Mouse (Mus musculus) forebrain, embryonic 11.5 days (tissue): ENCODE results near the gene Galnt12. TPM values are rescaled to one million over a fixed set of nuclear protein-coding genes. Genes with fewer than 3 reads are reported as not detected.

Source experiments
- ATAC-seq: fragments of 200-750 bp; cut with Nextera tagmentation; replicated peaks from 2 replicates; pipeline ENCODE4 v1.8.0; 2017; ENCODE audit warnings: moderate TSS enrichment; ENCODE audit not compliant: low FRiP score
- DNase-seq: peaks from one replicate; pipeline ENCODE4 v3.0.0-alpha.2; 2017; ENCODE audit warnings: low spot score
- H3K27ac ChIP-seq: fragments of 300-500 bp; sonication (generic); 2 replicates; pipeline ENCODE4 v1.5.1; 2014; ENCODE audit warnings: low read depth, low read length
- H3K27me3 ChIP-seq: fragments of 300-500 bp; sonication (generic); 2 replicates; pipeline ENCODE4 v1.6.1; 2014; ENCODE audit warnings: mild to moderate bottlenecking, low read length, mixed read lengths; ENCODE audit not compliant: control insufficient read depth, insufficient read depth
- H3K36me3 ChIP-seq: fragments of 300-500 bp; sonication (generic); 2 replicates; pipeline ENCODE4 v1.6.1; 2014; ENCODE audit warnings: mild to moderate bottlenecking, low read length, moderate library complexity, mixed read lengths; ENCODE audit not compliant: control insufficient read depth, insufficient read depth
- H3K4me1 ChIP-seq: fragments of 300-500 bp; sonication (generic); replicated peaks from 2 replicates; pipeline ENCODE4 v1.6.1; 2014; ENCODE audit warnings: low read length, mixed read lengths; ENCODE audit not compliant: control insufficient read depth, insufficient read depth
- H3K4me2 ChIP-seq: fragments of 300-500 bp; sonication (generic); 2 replicates; pipeline ENCODE4 v1.6.1; 2014; ENCODE audit warnings: low read depth, mild to moderate bottlenecking, low read length, moderate library complexity, mixed read lengths; ENCODE audit not compliant: severe bottlenecking
- H3K4me3 ChIP-seq: fragments of 300-500 bp; sonication (generic); 2 replicates; pipeline ENCODE4 v1.5.1; 2014; ENCODE audit warnings: low read depth, low read length
- H3K9ac ChIP-seq: fragments of 300-500 bp; sonication (generic); 2 replicates; pipeline ENCODE4 v1.6.1; 2014; ENCODE audit warnings: low read length
- H3K9me3 ChIP-seq: fragments of 300-500 bp; sonication (generic); 2 replicates; pipeline ENCODE4 v1.6.1; 2016; ENCODE audit warnings: low read length, mixed read lengths; ENCODE audit not compliant: control insufficient read depth
- WGBS: fragments of 180-500 bp; shearing (Covaris S2); extraction: QIAGEN DNeasy Blood & Tissue Kit; methylation state at CpG from one replicate; pipeline ENCODE4 v1.1.7; 2014; 5-methylcytosine and 5-hydroxymethylcytosine counted together
- polyA plus RNA-seq: library from polyadenylated mRNA; unstranded; fragments of >200 nt; fragmentation: Nextera tagmentation; extraction: Ambion mirVana; gene quantifications from 2 replicates; pipeline ENCODE4 v1.2.1, GENCODE M21; 2014

Galnt12 gene
- polyA plus RNA-seq, 1 experiment from 2014 or later, result 12.4 TPM

DNA sequence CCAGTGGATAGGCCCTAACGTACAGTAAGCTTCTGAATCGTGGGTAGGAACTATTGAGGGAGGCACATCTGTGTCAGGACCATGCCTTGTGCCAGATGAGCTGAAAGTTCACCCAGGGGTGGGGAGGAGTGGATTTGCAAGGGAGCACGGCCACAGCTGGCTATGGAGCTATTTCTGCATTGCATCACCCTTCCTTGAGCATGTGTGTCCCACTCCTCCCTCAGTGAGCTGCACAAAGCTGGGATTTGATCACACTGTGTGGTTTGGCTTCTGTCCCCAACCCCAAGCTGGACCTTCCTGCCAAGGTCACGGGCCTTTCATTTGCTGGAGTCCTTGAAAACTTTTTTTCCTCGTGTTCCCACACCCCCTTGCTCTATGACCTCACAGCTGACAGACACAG lies 45.8 kb downstream of the Galnt12 start:
- WGBS, result 77% methylated on average over 5 of the region's 5 CpGs
- Histone ChIP-seq H3K27ac (no peak overlapping the region), H3K4me3 (no peak overlapping the region), H3K36me3 (no peaks in the 10 kb centered on the region), H3K9ac (no peak overlapping the region), H3K4me1 (no peaks in the 10 kb centered on the region; the same call in 1 of the 2 replicates), H3K27me3 (no peaks in the 10 kb centered on the region), H3K9me3 (no peaks in the 10 kb centered on the region), H3K4me2 (no peak overlapping the region)
- DNase-seq (no peak), ATAC-seq (no peak)

- DNase-seq (no peak), ATAC-seq (no peak)
- WGBS, result 72% methylated on average over 7 of the region's 7 CpGs
- Histone ChIP-seq H3K4me2 (no peak overlapping the region), H3K4me3 (no peak overlapping the region), H3K4me1 (no peaks in the 10 kb centered on the region; the same call in 1 of the 2 replicates), H3K9ac (no peak overlapping the region), H3K27me3 (no peaks in the 10 kb centered on the region), H3K36me3 (no peaks in the 10 kb centered on the region), H3K9me3 (no peaks in the 10 kb centered on the region), H3K27ac (no peak overlapping the region)
Observed at GRCm38 (mm10) chr4:47138411-47138810, 46.7 kb downstream of the Galnt12 start.

GRCm38 (mm10) chr4:47138967-47139777 lies 47.5 kb downstream of the Galnt12 start:
- DNase-seq, result no peak
- H3K36me3 ChIP-seq, result no peaks in the 10 kb centered on the region
- H3K9me3 ChIP-seq, result no peaks in the 10 kb centered on the region
- ATAC-seq, result no peak
- WGBS, result 36% methylated on average over 9 of the region's 9 CpGs
- no peak overlapping the region for H3K9ac ChIP-seq
- H3K27ac ChIP-seq, result no peak overlapping the region
- no peak overlapping the region for H3K4me3 ChIP-seq
- H3K4me2 ChIP-seq, result no peak overlapping the region
- H3K27me3 ChIP-seq, result no peaks in the 10 kb centered on the region
- H3K4me1 ChIP-seq, result no peaks in the 10 kb centered on the region; the same call in 1 of the 2 replicates

- ATAC-seq, result no peak
- 84% methylated on average over 3 of the region's 3 CpGs for WGBS
Observed at GRCm38 (mm10) chr4:47140301-47140700, 48.6 kb downstream of the Galnt12 start.

DNA sequence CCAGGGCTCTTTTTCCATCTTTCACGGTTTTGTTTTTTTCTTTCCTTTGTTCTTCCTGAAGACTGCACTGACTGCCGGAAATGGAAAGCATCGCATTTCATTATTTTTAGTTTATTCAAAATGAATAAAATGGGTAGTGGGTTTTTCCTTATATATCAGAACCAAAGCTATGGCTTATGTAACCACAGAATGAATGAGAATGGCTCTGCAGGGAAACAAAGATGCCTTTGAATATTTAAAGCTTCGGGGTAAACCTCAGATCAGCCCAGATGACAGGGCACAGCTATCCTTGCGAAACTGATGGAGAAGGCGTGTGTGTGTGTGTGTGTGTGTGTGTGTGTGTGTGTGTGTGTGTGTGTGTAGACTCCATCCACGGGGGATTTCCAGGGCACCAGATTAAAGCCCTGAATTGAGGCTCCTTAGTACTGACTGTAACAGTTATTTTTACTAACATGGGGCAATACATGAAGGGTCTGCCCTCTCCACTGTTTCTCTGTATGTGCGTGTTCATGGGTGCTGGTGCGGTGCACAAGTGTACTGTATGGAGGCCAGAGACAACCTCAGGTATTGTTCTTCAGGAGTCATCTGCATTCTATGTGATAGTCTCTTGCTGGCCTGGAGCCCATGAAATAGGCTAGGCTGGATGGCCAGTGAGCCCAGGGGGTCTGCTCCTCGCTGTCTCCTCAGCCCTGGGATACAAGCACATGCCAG lies 49.9 kb downstream of the Galnt12 start:
- no peak overlapping the region for H3K27ac ChIP-seq
- H3K4me3 ChIP-seq, result no peak overlapping the region
- no peak for DNase-seq
- no peaks in the 10 kb centered on the region for H3K36me3 ChIP-seq
- H3K4me1 ChIP-seq, result no peaks in the 10 kb centered on the region; the same call in 1 of the 2 replicates
- H3K4me2 ChIP-seq, result no peak overlapping the region
- WGBS, result 69% methylated on average over 10 of the region's 10 CpGs
- no peaks in the 10 kb centered on the region for H3K9me3 ChIP-seq
- no peak for ATAC-seq
- no peaks in the 10 kb centered on the region for H3K27me3 ChIP-seq
- no peak overlapping the region for H3K9ac ChIP-seq

More at GRCm38 (mm10) chr4:47140301-47140700, 48.6 kb downstream of the Galnt12 start:
- no peak overlapping the region for H3K27ac ChIP-seq
- H3K4me3 ChIP-seq, result no peak overlapping the region
- H3K9me3 ChIP-seq, result no peaks in the 10 kb centered on the region
- no peaks in the 10 kb centered on the region for H3K27me3 ChIP-seq
- no peak overlapping the region for H3K4me2 ChIP-seq
- no peak overlapping the region for H3K9ac ChIP-seq
- H3K4me1 ChIP-seq, result no peaks in the 10 kb centered on the region; the same call in 1 of the 2 replicates
- no peak for DNase-seq
- no peaks in the 10 kb centered on the region for H3K36me3 ChIP-seq

DNA sequence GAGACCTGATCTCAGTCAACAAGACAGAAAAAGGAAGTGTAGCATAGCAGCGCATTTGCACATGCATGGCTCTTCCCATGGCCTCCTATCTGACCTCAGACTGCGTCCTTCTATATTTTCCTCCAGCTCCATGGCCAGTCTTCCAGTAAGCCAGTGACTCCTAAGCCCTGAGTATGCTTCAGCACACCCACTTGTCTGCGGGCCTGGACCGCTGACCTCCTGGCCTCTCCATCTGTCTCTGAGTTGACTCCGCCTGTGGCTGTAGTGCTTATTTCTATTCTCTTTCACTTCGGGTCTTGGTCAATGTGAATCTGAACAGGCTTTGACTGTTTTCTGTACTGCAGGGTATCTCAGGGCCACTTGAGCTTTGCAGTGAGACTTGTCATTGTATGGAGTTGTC lies 52.1 kb downstream of the Galnt12 start:
- 80% methylated on average over 6 of the region's 6 CpGs for WGBS
- ATAC-seq (no peak), DNase-seq (no peak)
- Histone ChIP-seq H3K4me3 (no peak overlapping the region), H3K9me3 (no peaks in the 10 kb centered on the region), H3K27me3 (no peaks in the 10 kb centered on the region), H3K9ac (no peak overlapping the region), H3K27ac (no peak overlapping the region), H3K36me3 (no peaks in the 10 kb centered on the region), H3K4me2 (no peak overlapping the region), H3K4me1 (no peaks in the 10 kb centered on the region; the same call in 1 of the 2 replicates)

GRCm38 (mm10) chr4:47145341-47145740 lies 53.6 kb downstream of the Galnt12 start:
- Histone ChIP-seq H3K4me2 (no peak overlapping the region), H3K4me1 (no peaks in the 10 kb centered on the region), H3K9ac (no peak overlapping the region), H3K4me3 (no peak overlapping the region), H3K27ac (no peak overlapping the region), H3K36me3 (no peaks in the 10 kb centered on the region), H3K9me3 (no peaks in the 10 kb centered on the region), H3K27me3 (no peaks in the 10 kb centered on the region)
- WGBS, result 88% methylated on average over 6 of the region's 6 CpGs
- DNase-seq (no peak), ATAC-seq (no peak)

DNA sequence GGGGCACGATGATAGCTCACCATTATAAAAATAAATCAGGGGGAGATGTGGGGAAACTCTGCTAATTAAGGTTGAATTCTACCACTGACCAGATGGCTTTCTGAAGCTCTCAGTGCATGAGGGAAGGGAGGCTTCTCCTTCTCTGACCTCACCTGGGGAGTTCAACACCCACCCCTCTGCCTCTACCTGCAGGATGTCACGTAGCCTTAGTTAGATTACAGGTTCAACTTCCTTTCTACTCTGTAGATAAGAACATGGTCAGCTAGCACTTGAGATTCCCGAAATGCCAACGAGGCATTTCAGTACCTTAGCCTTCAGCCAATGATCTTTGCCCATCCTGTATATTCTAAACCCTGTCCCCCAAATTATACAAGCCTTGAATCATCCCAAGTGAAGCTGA lies 54.9 kb downstream of the Galnt12 start:
- Histone ChIP-seq H3K27ac (no peak overlapping the region), H3K4me2 (no peak overlapping the region), H3K9ac (no peak overlapping the region), H3K4me1 (no peaks in the 10 kb centered on the region), H3K27me3 (no peaks in the 10 kb centered on the region), H3K36me3 (no peaks in the 10 kb centered on the region), H3K4me3 (no peak overlapping the region), H3K9me3 (no peaks in the 10 kb centered on the region)
- no peak for DNase-seq
- WGBS, result 84% methylated on average over 4 of the region's 4 CpGs
- ATAC-seq, result no peak
